Mouse (Mus musculus) kidney, postnatal 10 days (tissue): ENCODE results near the gene Nmi.
A peak's percentile ranks its signal among the peaks of the same experiment; 100 is the strongest.
"Not testable (repeated sequence)": the region's sequence is repeated elsewhere in the genome, so short reads cannot be mapped to it uniquely, and the experiment has no call there.

Experiments
- DNase-seq: peaks from one replicate; pipeline ENCODE4 v3.0.0; 2021; ENCODE audit warnings: mixed read lengths

The Nmi gene

GRCm38 (mm10) chr2:51973410-51973968, at the start of gene Nmi:
Nmi (minus strand) TSS chr2:51973494.
- peak; percentile 18 for DNase-seq

GRCm38 (mm10) chr2:52016361-52016760, 43.1 kb upstream of the Nmi start:
- no peak for DNase-seq

DNA sequence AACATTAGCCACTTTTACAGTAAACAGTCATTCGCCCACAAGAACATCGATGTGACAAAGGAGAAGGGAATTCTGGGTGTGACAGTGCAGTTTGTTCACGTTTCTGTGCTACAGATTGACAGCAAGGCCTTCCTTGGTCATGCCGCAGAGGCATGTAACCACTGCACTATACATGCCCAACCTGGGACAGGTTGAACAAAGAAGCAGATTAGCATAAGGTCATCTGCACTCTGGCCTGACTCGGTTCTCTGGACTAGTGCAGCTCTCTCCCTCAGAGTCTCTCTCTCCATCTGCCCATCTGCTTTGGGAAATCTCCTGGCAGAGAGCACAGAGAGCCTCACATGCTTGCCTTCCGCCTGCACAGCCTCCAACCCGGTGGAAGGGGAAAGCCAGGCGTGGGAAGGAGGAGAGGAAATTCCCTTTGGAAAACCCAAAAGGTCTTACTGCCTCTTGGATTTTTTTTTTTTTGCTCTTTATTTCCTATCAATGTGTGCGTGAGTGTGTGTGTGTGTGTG, 40.1 kb upstream of the Nmi start:
- DNase-seq, result no peak

GRCm38 (mm10) chr2:52011820-52012219, 38.5 kb upstream of the Nmi start:
- not testable (repeated sequence) for DNase-seq

- DNase-seq, result no peak
Observed at GRCm38 (mm10) chr2:52006380-52006779, 33.1 kb upstream of the Nmi start.

DNA sequence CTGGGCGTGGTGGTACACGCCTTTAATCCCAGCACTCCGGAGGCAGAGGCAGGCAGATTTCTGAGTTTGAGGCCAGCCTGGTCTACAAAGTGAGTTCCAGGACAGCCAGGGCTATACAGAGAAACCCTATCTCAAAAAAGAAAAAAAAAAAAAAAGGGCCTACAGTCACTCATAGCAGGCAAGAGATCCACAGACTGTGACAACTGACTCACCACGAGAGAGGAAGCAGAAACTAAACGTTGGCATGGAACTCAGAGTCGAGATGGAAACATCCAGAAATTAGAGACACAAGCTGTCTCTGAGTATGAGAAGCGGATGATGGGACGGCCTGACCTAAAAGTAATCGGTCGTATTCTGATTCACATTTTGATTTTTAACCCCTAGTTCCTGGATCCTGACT, 29.0 kb upstream of the Nmi start:
- DNase-seq, result not testable (repeated sequence)

DNA sequence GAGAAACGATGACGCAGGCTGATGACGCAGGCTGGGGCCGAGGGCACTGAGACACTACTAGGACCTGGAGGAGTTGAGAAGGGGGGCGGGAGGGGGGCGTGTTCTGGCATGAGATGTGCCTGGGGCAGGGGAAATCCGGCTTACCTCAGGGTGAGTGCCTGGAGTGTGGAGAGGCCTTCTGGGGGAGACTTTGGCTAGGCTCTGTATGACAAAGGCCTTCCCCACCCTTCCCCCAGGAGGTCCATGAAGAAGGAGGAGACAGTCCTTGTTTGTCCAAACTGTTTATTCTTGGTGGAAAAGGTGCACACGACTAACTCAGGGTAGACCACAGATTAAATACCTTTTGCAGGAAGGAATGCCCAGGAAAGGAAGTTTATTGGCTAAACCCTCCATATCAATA, 28.2 kb upstream of the Nmi start:
- no peak for DNase-seq

DNA sequence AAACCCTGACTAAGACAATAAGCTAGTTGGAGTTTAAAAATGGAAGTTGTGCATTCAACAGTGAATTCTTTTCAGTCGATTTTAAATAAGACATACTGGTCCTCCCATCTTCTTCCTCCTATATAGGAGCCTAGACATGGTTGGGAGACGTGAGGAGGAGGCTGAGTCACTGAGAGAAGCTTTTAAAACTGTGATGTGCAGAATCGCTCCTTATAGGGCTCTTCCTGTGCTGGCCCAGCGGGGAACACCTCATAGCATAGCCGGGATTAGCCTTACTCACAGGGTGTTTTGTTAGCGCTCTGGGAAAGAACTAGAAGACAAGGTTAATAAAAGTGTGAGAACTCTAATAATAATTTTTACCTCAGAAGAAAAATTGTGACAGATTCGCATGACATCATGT, 26.7 kb upstream of the Nmi start:
- no peak for DNase-seq

GRCm38 (mm10) chr2:51991447-51991846, 18.2 kb upstream of the Nmi start:
- DNase-seq, result no peak

DNA sequence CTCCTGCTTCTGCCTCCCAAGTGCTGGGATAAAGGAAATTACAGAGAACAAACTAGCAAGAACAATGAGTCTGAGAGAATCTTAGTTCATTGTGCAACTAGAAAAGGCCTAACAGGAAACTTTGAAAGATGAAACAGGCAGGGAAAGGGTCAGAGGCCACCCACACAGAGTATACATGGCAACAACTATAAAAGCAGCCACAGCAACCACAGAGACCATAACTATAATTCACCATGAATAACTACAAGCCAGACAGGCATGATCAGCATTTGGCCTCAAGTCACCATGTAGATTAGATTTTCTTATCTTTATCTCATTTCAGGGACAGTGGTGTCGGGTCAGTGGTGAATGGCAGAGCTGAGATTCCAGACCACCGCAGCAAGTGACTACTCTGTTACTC, 16.3 kb upstream of the Nmi start:
- DNase-seq, result no peak

GRCm38 (mm10) chr2:51986695-51987094, 13.4 kb upstream of the Nmi start:
- DNase-seq, result no peak

DNA sequence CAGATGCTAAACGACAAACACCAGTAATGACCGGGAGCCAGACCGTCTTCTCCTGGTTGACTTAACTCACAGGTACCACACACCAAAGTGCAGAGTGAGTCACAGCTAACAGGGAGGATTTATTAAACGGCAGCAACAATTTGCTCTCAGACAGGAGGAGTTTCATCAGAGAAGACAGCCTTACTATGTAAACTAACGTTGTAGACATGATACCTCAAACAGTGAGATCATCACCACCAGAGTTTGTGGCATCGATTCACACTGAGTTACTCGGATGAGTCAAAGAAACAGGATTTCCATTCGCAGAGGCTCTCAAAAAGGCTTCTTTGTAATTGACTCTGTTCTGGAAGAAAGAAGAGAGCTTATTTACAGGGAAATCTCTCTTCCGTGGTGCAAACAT, 12.9 kb upstream of the Nmi start:
- DNase-seq, result no peak

GRCm38 (mm10) chr2:51985241-51985640, 11.9 kb upstream of the Nmi start:
- DNase-seq, result peak; percentile 10

- DNase-seq, result peak; percentile 6
Observed at GRCm38 (mm10) chr2:51982288-51982687, 9.0 kb upstream of the Nmi start.

DNA sequence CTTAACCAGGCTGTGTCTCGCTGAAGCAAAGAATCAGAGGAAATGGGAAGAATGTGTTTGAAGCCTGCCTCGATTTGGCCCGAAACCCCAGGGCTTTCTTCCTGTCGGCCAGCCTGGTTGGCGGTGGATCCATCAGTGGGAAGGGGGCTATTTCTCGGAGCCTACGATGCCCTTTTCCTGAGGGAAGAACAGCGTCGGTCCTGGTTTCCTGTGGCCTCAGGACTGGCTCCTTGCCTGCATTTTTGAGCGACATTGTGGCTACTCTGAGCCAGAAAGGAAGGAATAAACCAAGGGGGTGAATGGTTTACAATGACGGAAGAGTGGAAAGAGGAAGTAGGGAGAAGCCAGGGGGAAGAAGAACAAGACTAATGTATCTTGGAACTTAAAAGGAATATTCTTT, 8.3 kb upstream of the Nmi start:
- DNase-seq, result peak; percentile 73

DNA sequence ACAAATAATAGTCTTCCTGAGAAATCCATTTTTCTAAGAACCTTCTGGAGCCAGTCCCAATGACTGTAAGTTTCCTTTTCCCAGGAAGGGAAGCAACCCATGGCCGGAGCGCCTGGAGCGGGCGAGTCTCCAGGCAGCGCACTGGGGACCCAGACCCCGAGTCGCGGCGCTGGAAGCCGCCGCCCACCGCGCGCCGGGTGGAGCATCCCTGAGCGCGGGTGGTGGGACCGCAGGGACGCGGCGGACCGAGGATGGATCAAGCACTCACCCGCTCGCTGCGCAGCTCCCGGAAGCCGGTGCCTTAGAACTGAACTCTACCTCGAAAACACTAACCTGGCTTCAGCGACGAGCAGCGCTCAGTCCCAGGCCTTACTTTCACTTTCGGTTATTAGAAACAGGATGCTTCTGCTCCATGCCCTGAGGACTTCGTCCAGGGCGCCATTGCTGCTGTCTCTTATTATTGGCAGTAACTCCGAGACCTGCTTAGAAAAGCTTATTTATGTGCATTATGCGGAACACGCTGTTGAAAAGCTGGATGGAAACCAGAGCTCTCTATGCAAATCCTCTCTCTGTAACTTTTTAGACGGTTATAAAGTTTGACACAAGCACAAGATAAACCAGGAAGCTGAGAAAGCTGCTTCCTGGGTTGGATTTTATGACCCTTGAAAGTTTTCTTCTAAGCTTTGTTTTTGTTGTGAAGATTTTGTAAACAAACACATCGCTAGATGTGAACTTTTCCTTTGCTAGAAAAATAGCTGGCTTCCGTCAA, 469 bp downstream of the Nmi start:
- DNase-seq, result peak; percentile 71

DNA sequence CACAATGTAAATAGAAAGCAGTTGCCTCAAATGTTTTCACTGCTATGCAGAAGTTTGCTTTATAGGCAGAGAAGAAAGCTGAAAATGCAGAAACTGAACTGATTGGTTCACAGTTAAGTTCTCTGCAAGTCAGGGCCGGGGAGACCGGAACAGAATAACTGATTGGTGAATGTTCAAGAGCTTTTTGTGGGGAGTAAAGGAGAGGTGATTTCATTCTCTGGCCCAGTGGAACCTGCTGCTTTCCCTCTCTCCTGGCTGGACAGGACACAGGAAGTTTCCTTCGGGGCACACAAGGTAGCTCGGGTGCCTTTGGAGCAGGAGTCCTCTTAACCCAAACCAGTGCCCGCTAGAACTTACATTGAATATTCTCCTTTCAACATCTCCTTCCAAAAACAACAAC, 1.2 kb downstream of the Nmi start:
- DNase-seq, result peak; percentile 36

GRCm38 (mm10) chr2:51970897-51971296, 2.4 kb downstream of the Nmi start:
- no peak for DNase-seq

DNA sequence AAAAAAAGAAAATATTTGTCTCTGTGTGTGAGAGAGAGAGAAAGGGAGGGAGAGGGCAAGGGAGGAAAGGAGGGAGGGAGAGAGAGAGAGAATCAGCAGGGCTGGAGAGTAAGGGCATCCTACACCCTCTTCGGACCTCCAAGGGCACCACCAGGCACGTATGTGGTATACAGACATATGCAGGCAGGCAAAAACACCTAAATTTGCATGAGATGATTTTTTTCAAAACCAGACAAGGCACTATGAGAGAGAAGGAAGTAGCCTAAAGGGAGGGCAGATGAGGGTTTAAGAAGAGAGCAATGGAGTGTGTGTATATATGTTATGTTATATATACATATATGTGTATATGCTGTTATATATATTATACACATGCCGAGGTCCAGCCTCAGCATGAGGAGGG, 6.0 kb downstream of the Nmi start:
- no peak for DNase-seq

- no peak for DNase-seq
Observed at GRCm38 (mm10) chr2:51953648-51954204, 19.6 kb downstream of the Nmi start.

DNA sequence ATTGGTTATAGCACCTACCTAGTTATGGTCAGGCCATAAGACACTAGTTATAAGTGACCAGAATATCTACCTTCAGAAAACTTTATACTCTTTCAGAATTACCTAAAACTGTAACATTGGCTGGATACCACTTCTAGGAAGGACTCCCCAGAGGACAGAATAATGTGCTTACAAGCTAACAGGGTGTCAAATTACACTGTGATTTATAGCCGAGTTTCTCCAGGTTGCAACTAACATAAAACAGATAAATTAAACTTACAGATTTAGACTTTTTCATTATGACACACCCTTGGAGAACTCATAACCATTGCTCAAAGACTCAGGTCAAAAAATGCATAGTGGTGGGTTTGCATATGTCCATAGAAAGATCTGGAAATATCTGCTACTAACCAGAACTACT, 22.4 kb downstream of the Nmi start:
- DNase-seq, result no peak

GRCm38 (mm10) chr2:51948105-51948830, 25.0 kb downstream of the Nmi start:
- no peak for DNase-seq

DNA sequence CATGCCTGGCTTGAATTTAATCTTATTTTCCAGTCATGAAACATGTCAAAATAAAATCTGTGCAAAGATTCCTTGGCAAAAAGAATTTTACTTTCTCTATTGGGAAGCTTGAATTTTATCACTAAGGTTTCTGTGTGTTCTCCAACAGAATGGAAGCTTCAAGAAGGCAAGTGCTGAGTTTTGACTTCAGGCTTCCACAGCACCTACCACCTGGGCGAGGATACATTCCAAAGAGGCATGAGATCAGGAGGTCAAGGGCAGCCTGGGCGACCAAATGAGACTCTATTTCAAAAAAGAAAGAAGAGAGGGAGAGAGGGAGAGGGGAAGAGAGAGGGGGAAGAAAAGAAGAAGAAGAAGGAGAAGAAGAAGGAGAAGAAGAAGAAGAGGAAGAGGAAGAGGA, 27.5 kb downstream of the Nmi start:
- no peak for DNase-seq

- no peak for DNase-seq
Observed at GRCm38 (mm10) chr2:51941832-51942231, 31.5 kb downstream of the Nmi start.
